Mouse (Mus musculus) hindbrain, embryonic 10.5 days (tissue): Measurements from ENCODE around the gene Cxcl5. TPM values are rescaled to one million over a fixed set of nuclear protein-coding genes. Genes with fewer than 3 reads are reported as not detected.

Experiments used
- DNase-seq: peaks from one replicate; pipeline ENCODE4 v3.0.0-alpha.2; 2017; ENCODE audit warnings: low spot score
- H3K27ac ChIP-seq: fragments of 300-500 bp; sonication (generic); 2 replicates; pipeline ENCODE4 v1.5.1; 2016; ENCODE audit warnings: mild to moderate bottlenecking, moderate library complexity
- H3K27me3 ChIP-seq: fragments of 300-500 bp; sonication (generic); 2 replicates; pipeline ENCODE4 v1.6.1; 2016; ENCODE audit warnings: mild to moderate bottlenecking; ENCODE audit not compliant: poor library complexity, insufficient read depth, severe bottlenecking
- H3K36me3 ChIP-seq: fragments of 300-500 bp; sonication (generic); 2 replicates; pipeline ENCODE4 v1.6.1; 2016; ENCODE audit warnings: mild to moderate bottlenecking, moderate library complexity
- H3K4me1 ChIP-seq: fragments of 300-500 bp; sonication (generic); replicated peaks from 2 replicates; pipeline ENCODE4 v1.6.1; 2016; ENCODE audit warnings: mild to moderate bottlenecking
- H3K4me3 ChIP-seq: fragments of 300-500 bp; sonication (generic); 2 replicates; pipeline ENCODE4 v1.5.1; 2016; ENCODE audit warnings: mild to moderate bottlenecking, moderate library complexity
- H3K9me3 ChIP-seq: fragments of 300-500 bp; sonication (generic); 2 replicates; pipeline ENCODE4 v1.6.1; 2016; ENCODE audit warnings: mild to moderate bottlenecking, moderate library complexity
- WGBS: fragments of 180-500 bp; shearing (Covaris S2); methylation state at CpG from one replicate; pipeline ENCODE4 v1.1.7; 2016; 5-methylcytosine and 5-hydroxymethylcytosine counted together
- polyA plus RNA-seq: library from polyadenylated mRNA; unstranded; fragments of >200 nt; fragmentation: Nextera tagmentation; extraction: Ambion mirVana; gene quantifications from 2 replicates; pipeline ENCODE4 v1.2.1, GENCODE M21; 2016

The Cxcl5 gene
- polyA plus RNA-seq, 1 experiment from 2014 or later, result not detected

DNA sequence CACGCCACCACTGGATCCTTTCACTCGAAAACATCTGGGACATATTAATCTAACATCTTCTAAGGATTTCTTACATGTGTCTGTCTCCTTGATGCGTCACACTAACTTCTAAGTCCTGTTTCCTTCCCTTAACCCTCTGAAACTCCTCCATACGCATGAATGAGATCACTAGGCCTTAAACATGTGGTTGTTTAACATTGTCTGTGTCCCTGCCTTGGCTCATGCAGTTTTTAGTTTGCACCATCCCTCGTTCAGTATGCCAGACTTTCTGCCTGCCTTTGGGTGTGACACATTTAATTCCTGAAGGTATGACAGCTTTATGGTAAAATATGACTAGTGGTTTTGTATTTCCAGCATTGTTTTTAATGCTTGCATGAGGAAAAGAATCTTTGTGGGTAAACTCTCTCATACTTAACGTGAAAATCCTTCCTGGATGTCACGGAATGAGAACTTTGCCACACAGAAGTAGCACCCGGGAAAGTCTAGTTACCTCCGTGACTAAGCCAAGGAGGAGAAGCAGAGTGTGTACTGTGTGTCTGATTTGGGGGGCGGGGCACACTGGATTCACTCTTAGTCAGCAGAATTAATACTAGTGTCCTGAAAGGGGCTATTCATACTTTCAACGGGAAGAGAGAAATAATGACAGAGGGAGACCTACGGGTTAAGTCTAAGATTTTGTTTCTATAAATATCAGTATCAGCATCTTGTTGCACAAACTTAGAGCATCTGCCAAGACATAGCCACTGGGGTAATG is 4.9 kb downstream of the Cxcl5 start:
- 75% methylated on average over 12 of the region's 12 CpGs for WGBS
- DNase-seq, result no peak
- no peaks in the 10 kb centered on the region for H3K36me3 ChIP-seq
- H3K27ac ChIP-seq, result no peak overlapping the region
- no peak overlapping the region for H3K4me3 ChIP-seq
- no peaks in the 10 kb centered on the region for H3K9me3 ChIP-seq
- peaks cover 22% of the 10 kb centered on the region for H3K27me3 ChIP-seq
- H3K4me1 ChIP-seq, result peaks cover 7% of the 10 kb centered on the region

DNA sequence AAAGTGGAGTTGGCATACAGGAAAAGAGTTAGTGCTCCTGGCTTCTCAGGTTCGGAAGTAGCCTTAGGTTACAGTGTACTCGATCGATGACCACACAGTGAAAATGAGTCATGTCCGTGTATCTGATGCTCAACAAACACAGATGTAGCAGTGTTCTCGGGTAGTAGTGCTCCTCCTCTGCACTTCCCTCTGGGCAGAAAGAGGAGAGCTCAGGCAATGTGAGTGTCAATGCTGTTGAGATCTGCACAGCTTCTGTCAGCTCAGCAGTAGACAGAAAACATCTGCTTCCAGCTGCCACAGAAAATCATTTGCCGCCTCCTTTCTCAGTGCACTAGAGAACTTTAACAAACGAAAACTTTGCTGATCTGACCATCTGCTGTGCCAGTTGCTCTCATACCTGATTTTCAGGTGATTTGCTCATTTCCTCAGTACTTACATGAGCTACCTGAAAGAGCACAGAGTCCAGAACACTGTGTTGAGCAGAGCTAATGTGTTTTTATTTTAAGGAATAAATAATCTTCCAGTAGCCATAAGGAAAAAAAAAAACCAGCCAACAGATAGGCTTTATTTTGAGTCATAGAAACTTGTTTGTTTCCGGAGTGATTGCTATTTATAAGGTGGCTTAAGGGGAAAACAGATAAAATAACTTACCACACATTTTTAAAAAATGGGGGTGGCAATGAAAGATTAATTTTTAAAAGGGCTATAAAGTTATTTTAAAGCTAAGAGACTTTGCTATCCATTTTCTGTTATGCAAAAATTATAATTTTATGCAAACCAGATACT is 6.9 kb downstream of the Cxcl5 start:
- DNase-seq, result no peak
- H3K27ac ChIP-seq, result no peak overlapping the region
- H3K36me3 ChIP-seq, result no peaks in the 10 kb centered on the region
- no peaks in the 10 kb centered on the region for H3K9me3 ChIP-seq
- no peaks in the 10 kb centered on the region for H3K4me1 ChIP-seq
- no peak overlapping the region for H3K4me3 ChIP-seq
- 75% methylated on average over 8 of the region's 8 CpGs for WGBS
- H3K27me3 ChIP-seq, result peaks cover 8% of the 10 kb centered on the region

DNA sequence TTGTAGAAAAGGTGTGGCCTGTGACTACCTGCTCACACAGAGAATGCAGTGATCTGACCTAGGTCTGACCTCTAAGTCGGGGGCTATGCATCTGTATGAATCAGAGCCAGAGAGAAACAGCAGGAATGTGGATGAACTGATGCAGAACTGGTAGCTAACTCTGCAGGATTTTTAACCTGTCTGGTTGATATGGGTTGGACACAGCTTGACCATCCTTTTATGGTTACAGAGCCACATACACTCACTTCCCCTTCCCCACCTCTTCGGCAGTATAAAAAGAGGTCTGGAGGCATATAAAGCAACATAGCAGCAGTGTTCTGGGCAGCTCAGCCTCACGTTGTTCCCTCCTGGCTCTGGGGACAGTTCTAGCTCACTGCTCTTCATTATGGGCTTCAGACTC is 9.1 kb downstream of the Cxcl5 start, which contains the start of gene Ppbp:
Ppbp (plus strand) TSS at position 301 of the 400 bp plus-strand sequence.
- no peaks in the 10 kb centered on the region for H3K27me3 ChIP-seq
- no peak for DNase-seq
- no peaks in the 10 kb centered on the region for H3K36me3 ChIP-seq
- no peak within 1 kb of the TSS for H3K27ac ChIP-seq
- H3K9me3 ChIP-seq, result no peaks in the 10 kb centered on the region
- 73% methylated on average over 3 of the region's 3 CpGs for WGBS
- H3K4me1 ChIP-seq, result no peaks in the 10 kb centered on the region
- H3K4me3 ChIP-seq, result no peak within 1 kb of the TSS

DNA sequence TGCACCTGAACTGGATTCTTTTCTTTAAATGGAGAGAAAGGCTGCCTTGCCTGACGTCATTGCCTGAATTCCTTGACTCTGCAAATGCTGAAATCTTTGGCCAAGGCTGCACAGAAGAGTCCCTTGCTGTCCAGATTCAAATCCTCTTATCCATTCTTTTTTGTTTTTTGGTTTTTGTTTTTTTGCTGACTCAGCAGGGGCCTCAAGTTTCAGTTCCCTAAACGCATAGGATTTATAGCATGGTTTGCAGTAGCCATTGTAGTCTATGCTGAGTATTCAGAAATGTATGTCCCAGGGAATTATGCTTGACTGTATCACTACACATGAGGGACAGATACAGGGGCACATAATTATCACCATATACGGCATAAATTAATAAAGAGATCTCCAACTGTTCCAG is 12.2 kb downstream of the Cxcl5 start:
- no peaks in the 10 kb centered on the region for H3K36me3 ChIP-seq
- no peak overlapping the region for H3K4me3 ChIP-seq
- H3K27me3 ChIP-seq, result no peaks in the 10 kb centered on the region
- no peaks in the 10 kb centered on the region for H3K9me3 ChIP-seq
- no peak overlapping the region for H3K27ac ChIP-seq
- WGBS, result 83% methylated on average over 3 of the region's 3 CpGs
- DNase-seq, result no peak
- no peaks in the 10 kb centered on the region for H3K4me1 ChIP-seq

DNA sequence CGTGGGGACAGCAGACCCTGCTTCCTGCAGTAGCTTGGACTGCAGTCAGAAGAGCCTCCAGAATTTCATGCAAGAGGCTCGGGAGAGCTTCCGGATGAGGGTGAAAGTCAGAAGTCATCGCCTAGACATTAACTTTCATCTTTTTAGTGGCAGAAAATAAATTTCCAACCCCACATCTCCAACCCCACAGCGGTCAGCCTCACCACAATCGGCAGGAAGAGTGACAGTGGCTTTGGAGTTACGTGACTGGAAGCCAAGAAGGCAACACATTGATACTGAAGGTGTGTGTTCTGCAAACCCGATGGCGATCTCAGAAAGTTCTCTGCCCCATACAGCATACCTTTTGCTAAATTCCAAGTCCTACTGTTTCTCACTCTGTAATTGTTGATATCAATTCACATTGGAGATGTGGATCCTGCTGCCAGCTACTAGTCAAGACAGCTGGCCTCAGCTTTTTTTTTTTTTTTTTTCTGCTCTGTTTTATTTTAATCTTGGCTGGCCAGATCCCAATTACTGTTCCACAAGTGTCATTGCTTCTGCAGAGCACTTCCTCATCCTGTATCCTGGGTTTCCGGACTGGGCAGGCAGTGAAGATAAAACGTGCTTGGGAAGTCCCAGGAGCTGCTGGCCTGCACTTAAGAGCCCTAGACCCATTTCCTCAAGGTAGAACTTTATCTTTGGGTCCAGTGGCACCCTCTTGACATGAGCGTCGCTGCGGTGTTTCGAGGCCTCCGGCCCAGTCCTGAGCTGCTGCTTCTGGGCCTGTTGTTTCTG is 12.9 kb downstream of the Cxcl5 start, which contains the start of gene Pf4:
Pf4 (plus strand) TSS at position 556 of the 774 bp plus-strand sequence.
- WGBS, result 90% methylated on average over 16 of the region's 16 CpGs
- no peaks in the 10 kb centered on the region for H3K9me3 ChIP-seq
- no peaks in the 10 kb centered on the region for H3K27me3 ChIP-seq
- H3K36me3 ChIP-seq, result no peaks in the 10 kb centered on the region
- no peak within 1 kb of the TSS for H3K4me3 ChIP-seq
- no peak within 1 kb of the TSS for H3K27ac ChIP-seq
- DNase-seq, result no peak
- no peaks in the 10 kb centered on the region for H3K4me1 ChIP-seq

DNA sequence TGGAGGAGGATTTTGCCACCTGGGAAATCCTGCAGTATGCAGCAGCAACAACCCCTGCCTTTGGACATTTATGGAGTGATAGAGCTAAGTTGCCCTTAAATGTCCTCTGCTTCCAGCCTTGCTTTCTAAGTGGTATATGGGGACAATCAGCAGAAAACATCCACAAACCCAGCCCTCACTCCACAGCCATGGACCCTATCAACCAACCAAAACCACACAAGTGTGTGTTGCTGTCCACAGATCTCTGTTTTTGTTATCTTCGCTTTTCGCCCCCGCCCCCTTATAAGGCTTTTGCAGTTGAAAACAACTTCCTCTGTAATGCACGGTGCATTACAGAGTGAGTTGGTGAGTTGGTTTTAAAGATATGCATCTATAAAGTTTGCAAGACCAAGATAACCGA is 16.4 kb downstream of the Cxcl5 start:
- no peak for DNase-seq
- Histone ChIP-seq H3K36me3 (no peaks in the 10 kb centered on the region), H3K27ac (no peak overlapping the region), H3K27me3 (no peaks in the 10 kb centered on the region), H3K4me3 (no peak overlapping the region), H3K4me1 (no peaks in the 10 kb centered on the region), H3K9me3 (no peaks in the 10 kb centered on the region)
- 90% methylated on average over 5 of the region's 5 CpGs for WGBS

DNA sequence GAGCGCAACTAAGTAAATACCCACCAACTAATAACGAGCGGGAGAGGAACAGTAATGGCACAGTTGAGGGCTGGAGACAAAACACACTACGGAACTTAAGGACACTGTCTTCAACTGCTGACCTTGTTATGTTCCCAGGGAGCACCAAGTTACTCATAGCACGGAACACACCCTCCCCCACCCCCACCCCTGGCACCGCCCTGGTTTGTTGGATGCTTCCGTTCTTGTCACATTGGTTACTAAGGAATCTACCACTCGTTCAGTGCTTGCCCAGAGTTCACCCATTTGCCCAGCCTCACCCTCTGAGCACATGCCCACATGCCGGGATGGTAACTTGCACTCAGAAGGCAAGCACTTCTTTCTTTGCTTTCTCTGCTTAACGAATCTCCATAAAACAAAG is 18.5 kb downstream of the Cxcl5 start:
- no peak overlapping the region for H3K27ac ChIP-seq
- H3K27me3 ChIP-seq, result no peaks in the 10 kb centered on the region
- no peaks in the 10 kb centered on the region for H3K4me1 ChIP-seq
- H3K4me3 ChIP-seq, result no peak overlapping the region
- WGBS, result 87% methylated on average over 10 of the region's 10 CpGs
- H3K9me3 ChIP-seq, result no peaks in the 10 kb centered on the region
- DNase-seq, result no peak
- no peaks in the 10 kb centered on the region for H3K36me3 ChIP-seq

DNA sequence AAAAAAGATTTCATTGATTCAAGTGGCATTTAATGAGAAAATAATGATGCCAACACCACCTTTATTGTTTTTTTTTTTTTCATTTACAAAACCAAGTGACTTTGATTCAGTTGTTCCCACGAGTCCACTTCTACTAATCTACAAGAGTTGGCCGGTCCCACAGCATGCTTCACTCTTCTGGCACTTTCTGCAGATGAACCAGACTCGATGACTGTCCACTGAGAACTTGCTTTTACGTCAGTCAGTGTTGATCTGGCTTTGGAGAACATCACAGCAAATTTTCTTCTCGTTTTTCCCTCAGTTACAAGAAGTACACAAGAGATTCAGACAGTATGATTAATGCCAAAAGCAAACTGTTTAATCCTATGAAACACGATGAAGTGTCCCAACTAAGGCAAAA is 19.7 kb downstream of the Cxcl5 start:
- no peak overlapping the region for H3K4me3 ChIP-seq
- H3K27me3 ChIP-seq, result no peaks in the 10 kb centered on the region
- no peaks in the 10 kb centered on the region for H3K9me3 ChIP-seq
- WGBS, result 86% methylated on average over 6 of the region's 6 CpGs
- H3K4me1 ChIP-seq, result no peaks in the 10 kb centered on the region
- H3K27ac ChIP-seq, result no peak overlapping the region
- no peaks in the 10 kb centered on the region for H3K36me3 ChIP-seq
- DNase-seq, result no peak

DNA sequence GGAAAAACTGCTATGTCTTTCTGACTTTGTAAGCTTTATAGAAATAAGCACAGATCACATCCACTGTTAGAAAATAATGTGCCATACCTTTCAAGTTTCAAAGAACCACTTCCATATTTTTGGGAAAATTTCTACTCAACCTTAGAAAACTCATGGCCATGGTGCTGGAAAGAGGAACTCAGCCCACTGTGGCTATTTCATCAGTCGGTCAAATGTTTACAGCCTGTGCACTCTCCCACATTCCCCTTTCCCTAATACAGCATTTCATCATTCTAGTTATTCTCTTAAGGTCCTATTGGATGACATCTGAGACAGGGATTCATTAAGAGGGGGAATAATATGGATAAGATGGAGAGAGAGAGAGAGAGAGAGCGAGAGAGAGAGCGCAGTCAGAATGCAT is 24.5 kb downstream of the Cxcl5 start:
- H3K27me3 ChIP-seq, result peaks cover 4% of the 10 kb centered on the region
- no peak overlapping the region for H3K4me3 ChIP-seq
- 87% methylated on average over 3 of the region's 3 CpGs for WGBS

DNA sequence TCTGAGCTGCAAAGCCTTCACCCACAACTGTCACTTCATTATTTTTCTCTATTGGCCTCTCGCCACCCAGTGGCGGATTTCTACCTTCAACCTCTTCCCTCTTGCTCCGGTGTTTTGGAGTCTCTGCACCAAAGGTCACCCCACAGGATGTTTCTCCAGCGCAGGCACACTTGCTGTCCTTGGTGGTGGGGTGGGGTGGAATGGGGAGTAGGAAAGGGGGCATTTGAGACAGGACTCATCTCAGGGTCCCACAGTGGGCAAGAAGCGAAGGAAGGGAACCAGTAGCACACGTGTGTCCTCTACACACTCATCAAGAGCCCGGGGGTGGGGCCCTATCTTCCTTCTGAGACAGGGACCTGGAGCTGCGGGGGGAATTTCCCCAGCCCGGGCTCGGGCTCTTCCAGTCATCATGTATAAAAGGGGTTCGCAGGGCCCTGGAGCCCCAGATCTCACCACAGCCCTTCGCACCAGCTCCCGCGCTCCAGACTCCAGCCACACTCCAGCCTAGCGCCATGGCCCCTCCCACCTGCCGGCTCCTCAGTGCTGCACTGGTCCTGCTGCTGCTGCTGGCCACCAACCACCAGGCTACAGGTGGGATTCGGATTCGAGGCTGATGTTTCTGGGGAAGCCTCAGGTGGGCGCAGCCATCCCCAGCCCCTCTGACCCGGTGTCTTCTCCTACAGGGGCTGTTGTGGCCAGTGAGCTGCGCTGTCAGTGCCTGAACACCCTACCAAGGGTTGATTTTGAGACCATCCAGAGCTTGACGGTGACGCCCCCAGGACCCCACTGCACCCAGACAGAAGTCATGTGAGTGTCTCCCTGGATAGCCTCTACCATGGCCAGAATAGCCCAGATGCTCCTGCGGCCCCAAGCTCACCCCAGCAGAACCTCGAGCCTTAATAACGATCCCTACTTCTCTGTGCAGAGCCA is 26.8 kb downstream of the Cxcl5 start, which contains the start of gene Cxcl3:
Cxcl3 (plus strand) TSS at position 445 of the 930 bp plus-strand sequence.
- Histone ChIP-seq H3K9me3 (no peaks in the 10 kb centered on the region), H3K4me3 (peak within 1 kb of the TSS; percentile 50), H3K27me3 (peaks cover 4% of the 10 kb centered on the region), H3K4me1 (peaks cover 10% of the 10 kb centered on the region), H3K27ac (no peak within 1 kb of the TSS), H3K36me3 (no peaks in the 10 kb centered on the region)
- 17% methylated on average over 26 of the region's 26 CpGs for WGBS
- DNase-seq, result peak; percentile 36

More for the DNA sequence above, 24.5 kb downstream of the Cxcl5 start:
- no peak for DNase-seq
- Histone ChIP-seq H3K9me3 (no peaks in the 10 kb centered on the region), H3K36me3 (no peaks in the 10 kb centered on the region), H3K27ac (no peak overlapping the region), H3K4me1 (peaks cover 10% of the 10 kb centered on the region)

DNA sequence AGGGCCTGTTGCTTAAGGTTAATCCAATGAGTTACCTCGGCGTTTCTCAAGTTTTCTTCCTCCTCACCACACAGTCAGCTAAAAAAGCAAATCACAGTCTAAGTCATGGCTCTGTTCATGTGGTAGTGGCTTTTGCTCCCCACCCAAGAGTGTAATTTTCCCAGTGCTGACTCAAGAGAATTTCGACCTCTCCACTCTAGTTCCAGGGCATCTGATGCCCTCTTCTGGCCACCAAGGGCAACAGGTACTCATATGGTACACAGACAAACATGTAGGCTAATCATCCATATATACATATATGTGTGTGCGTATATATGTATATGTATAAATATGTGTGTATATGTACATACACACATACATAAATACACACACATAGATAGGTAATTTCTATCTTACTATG is 29.0 kb downstream of the Cxcl5 start:
- Histone ChIP-seq H3K9me3 (no peaks in the 10 kb centered on the region), H3K4me1 (peaks cover 10% of the 10 kb centered on the region), H3K4me3 (no peak overlapping the region), H3K27me3 (peaks cover 4% of the 10 kb centered on the region), H3K36me3 (no peaks in the 10 kb centered on the region), H3K27ac (no peak overlapping the region)
- no peak for DNase-seq
- WGBS, result 78% methylated on average over 4 of the region's 4 CpGs
